Mouse (Mus musculus) heart, adult 2 months (tissue): ENCODE measurements around the gene Hpgd. TPM values are rescaled to one million over a fixed set of nuclear protein-coding genes. Genes with fewer than 3 reads are reported as not detected.

Source experiments
- DNase-seq, 2 experiments: peaks; one replicate each; pipeline ENCODE4 v3.0.0; 2021
- H3K27ac ChIP-seq: fragments of 200-600 bp; 2 replicates; pipeline ENCODE4 v1.8.1; 2022
- H3K27me3 ChIP-seq: fragments of 200-500 bp; 2 replicates; pipeline ENCODE4 v1.6.1; 2012; ENCODE audit warnings: mild to moderate bottlenecking, low read length, inconsistent platforms, mixed read lengths; ENCODE audit not compliant: control insufficient read depth, insufficient read depth
- H3K36me3 ChIP-seq: fragments of 200-500 bp; 2 replicates; pipeline ENCODE4 v1.6.1; 2012; ENCODE audit warnings: low read length, inconsistent platforms; ENCODE audit not compliant: control insufficient read depth, insufficient read depth
- H3K4me1 ChIP-seq: fragments of 200-500 bp; 2 replicates; pipeline ENCODE4 v1.6.1; 2011; ENCODE audit warnings: low read length; ENCODE audit not compliant: control insufficient read depth, insufficient read depth
- H3K4me3 ChIP-seq: fragments of 200-600 bp; 2 replicates; pipeline ENCODE4 v1.8.1; 2022
- H3K79me2 ChIP-seq: fragments of 200-500 bp; replicated peaks from 2 replicates; pipeline ENCODE4 v1.6.1; 2012; ENCODE audit warnings: mild to moderate bottlenecking, inconsistent platforms, low read length, moderate library complexity, mixed read lengths; ENCODE audit not compliant: control insufficient read depth, insufficient read depth
- H3K9ac ChIP-seq: fragments of 200-500 bp; 2 replicates; pipeline ENCODE4 v1.6.1; 2012; ENCODE audit warnings: low read depth, mild to moderate bottlenecking, control low read depth, inconsistent platforms, low read length, mixed read lengths
- CTCF ChIP-seq: fragments of 200-600 bp; IDR thresholded peaks from 2 replicates; pipeline ENCODE4 v1.8.1; 2022; ENCODE audit warnings: antibody characterized with exemption, mild to moderate bottlenecking, moderate library complexity
- EP300 ChIP-seq: fragments of 200-500 bp; IDR thresholded peaks from 2 replicates; pipeline ENCODE4 v1.6.1; 2011; ENCODE audit warnings: low read depth, low read length, control low read depth; ENCODE audit not compliant: insufficient read depth
- POLR2A ChIP-seq: fragments of 200-500 bp; IDR thresholded peaks from 2 replicates; pipeline ENCODE4 v1.6.1; 2011; ENCODE audit warnings: mild to moderate bottlenecking, low read depth, low read length, control low read depth; ENCODE audit not compliant: insufficient read depth
- WGBS: fragments of 180-500 bp; shearing (Covaris S2); methylation state at CpG from one replicate; pipeline ENCODE4 v1.1.7; 2018; 5-methylcytosine and 5-hydroxymethylcytosine counted together
- intact Hi-C: fragments of 180-260 bp; cut with DNase I; formaldehyde crosslinking; loops from one replicate; pipeline ENCODE4 v1.15.1; 2025
- polyA plus RNA-seq: library from polyadenylated mRNA; depleted of rRNA; stranded (reverse); fragments of >200 nt; gene quantifications from 2 replicates; pipeline ENCODE4 v1.2.3, GENCODE M21; 2012
- total RNA-seq, 2 experiments: library from RNA; stranded (reverse); gene quantifications; 2 replicates each; pipeline ENCODE4 v1.2.3; 2021

Hpgd gene
- total and polyA plus RNA-seq, 3 experiments = 5.2 to 6.9 (median 6.5) TPM

DNA sequence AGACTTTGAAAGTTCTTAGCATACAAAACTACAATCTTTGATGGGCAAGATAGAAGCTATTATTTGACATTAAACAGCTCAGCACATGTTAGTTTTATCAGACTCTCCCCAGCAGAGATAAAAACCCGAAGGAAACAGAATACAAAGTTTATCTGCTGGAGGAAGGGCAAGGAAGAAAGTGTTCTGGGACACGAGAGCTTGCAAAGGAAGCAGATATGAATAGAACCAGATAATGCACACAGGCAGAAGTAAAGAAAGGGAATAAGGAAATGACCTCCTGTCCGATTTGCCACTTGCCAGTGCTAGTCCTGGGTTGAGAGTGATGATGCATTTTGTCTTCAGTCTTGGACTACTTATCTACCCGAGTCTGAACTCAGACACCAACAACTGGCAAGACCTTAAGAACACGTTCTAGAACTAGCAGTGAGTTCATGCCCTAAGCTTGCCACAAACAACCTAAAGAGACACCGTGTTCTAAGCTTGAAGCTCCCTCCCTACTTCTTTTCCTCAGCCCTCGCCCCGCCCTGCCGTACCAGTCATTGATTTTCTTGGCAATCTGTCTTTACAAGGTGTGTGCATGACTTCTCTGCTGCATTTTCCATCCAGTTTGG is 41.1 kb downstream of the Hpgd start:
- intact Hi-C loops = no loop called here
- DNase-seq = peak in 1 of 2 experiments; percentile 8

GRCm38 (mm10) chr8:56336771-56337170 is 42.4 kb downstream of the Hpgd start:
- Histone ChIP-seq H3K9ac (no peak overlapping the region), H3K4me3 (no peak overlapping the region), H3K36me3 (no peaks in the 10 kb centered on the region), H3K27me3 (no peaks in the 10 kb centered on the region), H3K27ac (no peak overlapping the region), H3K4me1 (no peaks in the 10 kb centered on the region; the same call in 1 of the 2 replicates), H3K79me2 (no peaks in the 10 kb centered on the region)
- TF ChIP-seq EP300 (no peak), CTCF (no peak), POLR2A (no peak)
- intact Hi-C loops = no loop called here
- no peak for DNase-seq
- WGBS = 72% methylated on average over 8 of the region's 8 CpGs

More for the DNA sequence above, 41.1 kb downstream of the Hpgd start:
- 41% methylated on average over 9 of the region's 9 CpGs for WGBS
- no peaks in the 10 kb centered on the region for H3K79me2 ChIP-seq
- no peak overlapping the region for H3K9ac ChIP-seq
- H3K4me1 ChIP-seq = no peaks in the 10 kb centered on the region; the same call in 1 of the 2 replicates
- no peaks in the 10 kb centered on the region for H3K36me3 ChIP-seq
- H3K4me3 ChIP-seq = no peak overlapping the region
- no peaks in the 10 kb centered on the region for H3K27me3 ChIP-seq
- TF ChIP-seq EP300 (no peak), CTCF (no peak), POLR2A (no peak)
- H3K27ac ChIP-seq = no peak overlapping the region

GRCm38 (mm10) chr8:56343505-56343904 is 49.1 kb downstream of the Hpgd start:
- peak in 1 of 2 experiments; percentile 7 for DNase-seq
- H3K27me3 ChIP-seq = no peaks in the 10 kb centered on the region
- 61% methylated on average over 6 of the region's 6 CpGs for WGBS
- peaks cover 1% of the 10 kb centered on the region for H3K4me1 ChIP-seq
- H3K4me3 ChIP-seq = no peak overlapping the region
- H3K36me3 ChIP-seq = peaks cover 3% of the 10 kb centered on the region; the same call in 1 of the 2 replicates
- intact Hi-C loops = no loop called here
- H3K27ac ChIP-seq = no peak overlapping the region
- H3K9ac ChIP-seq = no peak overlapping the region
- TF ChIP-seq POLR2A (no peak), CTCF (no peak), EP300 (no peak)
- H3K79me2 ChIP-seq = no peaks in the 10 kb centered on the region

GRCm38 (mm10) chr8:56343940-56344339 is 49.6 kb downstream of the Hpgd start:
- H3K4me1 ChIP-seq = peaks cover 1% of the 10 kb centered on the region
- H3K79me2 ChIP-seq = no peaks in the 10 kb centered on the region
- no peak for TF ChIP-seq EP300
- TF ChIP-seq CTCF = no peak
- TF ChIP-seq POLR2A = no peak
- peak in 1 of 2 experiments; percentile 10 for DNase-seq
- H3K4me3 ChIP-seq = no peak overlapping the region
- peaks cover 3% of the 10 kb centered on the region; the same call in 1 of the 2 replicates for H3K36me3 ChIP-seq
- H3K27ac ChIP-seq = no peak overlapping the region
- intact Hi-C loops = no loop called here
- H3K27me3 ChIP-seq = no peaks in the 10 kb centered on the region
- no peak overlapping the region for H3K9ac ChIP-seq
- 39% methylated on average over 2 of the region's 2 CpGs for WGBS

- H3K4me3 ChIP-seq = no peak overlapping the region
- TF ChIP-seq POLR2A (no peak), EP300 (no peak), CTCF (no peak)
- no peaks in the 10 kb centered on the region for H3K79me2 ChIP-seq
- WGBS = 78% methylated on average over 1 of the region's 1 CpGs
- H3K27ac ChIP-seq = no peak overlapping the region
- peaks cover 1% of the 10 kb centered on the region for H3K4me1 ChIP-seq
- no peaks in the 10 kb centered on the region for H3K27me3 ChIP-seq
- intact Hi-C loops = no loop called here
- H3K9ac ChIP-seq = no peak overlapping the region
- peaks cover 3% of the 10 kb centered on the region; the same call in 1 of the 2 replicates for H3K36me3 ChIP-seq
- DNase-seq = peak in 1 of 2 experiments; percentile 4
Observed at GRCm38 (mm10) chr8:56344359-56344758, 50.0 kb downstream of the Hpgd start.

DNA sequence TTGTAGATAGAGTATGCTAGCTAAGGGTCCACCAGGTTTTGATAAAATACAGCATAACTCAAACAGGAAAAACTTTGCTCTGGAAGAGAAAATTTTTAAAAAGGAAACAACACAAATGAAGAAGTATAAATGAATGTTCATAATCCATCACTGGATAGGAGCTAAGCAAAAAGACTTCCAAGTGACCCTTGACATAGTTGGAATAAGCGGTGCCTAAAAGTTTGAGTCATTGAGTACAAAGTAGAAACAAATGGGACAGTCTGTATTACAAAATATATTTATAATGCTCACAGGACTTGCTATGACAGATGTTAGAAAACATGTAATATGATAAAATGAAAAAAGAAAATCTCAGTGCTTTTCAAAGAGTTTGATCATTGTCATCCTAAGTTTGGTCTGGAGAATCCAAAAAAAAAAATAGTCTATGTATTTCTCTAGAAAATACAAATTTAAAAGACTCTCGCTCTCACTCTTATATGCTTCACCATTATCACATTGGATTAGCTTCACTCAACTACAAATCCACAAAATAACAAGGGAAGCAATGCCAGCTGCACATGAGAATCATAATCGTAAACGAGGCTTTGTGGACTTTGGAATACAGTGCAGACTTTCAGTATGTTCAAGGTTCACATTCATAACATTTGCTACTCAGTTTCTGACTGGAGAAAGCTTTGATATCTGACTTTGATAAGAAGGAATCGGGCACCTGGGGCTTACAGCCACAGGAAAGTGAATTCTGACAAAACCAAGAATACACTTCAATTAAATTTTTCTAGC is 51.4 kb downstream of the Hpgd start:
- intact Hi-C loops = no loop called here
- TF ChIP-seq CTCF (no peak), POLR2A (no peak), EP300 (no peak)
- no peak overlapping the region for H3K27ac ChIP-seq
- H3K79me2 ChIP-seq = no peaks in the 10 kb centered on the region
- no peak overlapping the region for H3K4me3 ChIP-seq
- no peaks in the 10 kb centered on the region for H3K27me3 ChIP-seq
- 73% methylated on average over 5 of the region's 5 CpGs for WGBS
- H3K9ac ChIP-seq = no peak overlapping the region
- peaks cover 3% of the 10 kb centered on the region; the same call in 1 of the 2 replicates for H3K36me3 ChIP-seq
- peaks cover 1% of the 10 kb centered on the region for H3K4me1 ChIP-seq
- no peak for DNase-seq
